Mouse (Mus musculus): ENCODE results near the gene Atp8b2.

GRCm38 (mm10) chr3:89911207-89911606 lies 52.1 kb downstream of the Atp8b2 start:
- TF ChIP-seq CTCF (IDR thresholded peaks at IDR 0.05; ENCODE audit: low read depth, low read length): no peak
- TF ChIP-seq GATA1 (IDR thresholded peaks at IDR 0.05; ENCODE audit: borderline replicate concordance, low read length): no peak
- no peak for TF ChIP-seq TAL1 (conservative IDR thresholded peaks at IDR 0.05; ENCODE audit: low read depth, low read length)

All from G1E (cell line).